ENCODE assay signal across 31 mouse cellular contexts in genomic region chr1:121335789-121336188, GRCm38 (mm10).
"Had no signal": no experiment of that assay in that cellular context is flagged by ENCODE, and none has a peak within 500 bp of the region (broad histone marks: within the 10 kb centered on the region; RNA-seq: fewer than 3 reads in every experiment).

No protein-coding gene starts in this region.

- H3K4me2 ChIP-seq: limb, embryonic 12.5 days; limb, embryonic 13.5 days; limb, embryonic 15.5 days; liver, embryonic 12.5 days; liver, embryonic 13.5 days; liver, embryonic 15.5 days; lung, embryonic 14.5 days; lung, embryonic 15.5 days; midbrain, embryonic 11.5 days; midbrain, embryonic 12.5 days; midbrain, embryonic 13.5 days; midbrain, embryonic 15.5 days; neural tube, embryonic 12.5 days; neural tube, embryonic 13.5 days had no signal

- H3K4me1 ChIP-seq: limb, embryonic 10.5 days; limb, embryonic 12.5 days; limb, embryonic 13.5 days; limb, embryonic 15.5 days; liver, embryonic 12.5 days; liver, embryonic 13.5 days; liver, embryonic 15.5 days; lung, embryonic 15.5 days; megakaryocyte, embryonic 14.5 days; midbrain, embryonic 10.5 days; midbrain, embryonic 12.5 days; midbrain, embryonic 13.5 days; midbrain, embryonic 15.5 days; neural tube, embryonic 12.5 days; neural tube, embryonic 13.5 days had no signal

- H3K36me3 ChIP-seq: limb, embryonic 10.5 days; limb, embryonic 12.5 days; limb, embryonic 15.5 days; liver, embryonic 12.5 days; liver, embryonic 13.5 days; liver, embryonic 15.5 days; lung, embryonic 15.5 days; midbrain, embryonic 10.5 days; midbrain, embryonic 15.5 days; neural tube, embryonic 12.5 days had no signal

- H3K4me3 ChIP-seq: left cerebral cortex, adult 2 months; limb, embryonic 10.5 days; limb, embryonic 12.5 days; limb, embryonic 13.5 days; limb, embryonic 15.5 days; liver, embryonic 12.5 days; liver, embryonic 13.5 days; liver, embryonic 15.5 days; lung, embryonic 15.5 days; megakaryocyte, embryonic 14.5 days; midbrain, embryonic 10.5 days; midbrain, embryonic 12.5 days; midbrain, embryonic 13.5 days; midbrain, embryonic 15.5 days; myocyte; neural tube, embryonic 12.5 days; neural tube, embryonic 13.5 days had no signal

- DNase-seq: left cerebral cortex, postnatal 4 days; liver, embryonic 13.5 days; lung, adult 18-20 months; lung, adult 2 months; lung, embryonic 14.5 days; lung, postnatal 10 days; lung, postnatal 14 days; lung, postnatal 36 days; lung, postnatal 4 days; midbrain, embryonic 14.5 days had no signal

- H3K27me3 ChIP-seq: limb, embryonic 12.5 days; limb, embryonic 13.5 days; limb, embryonic 15.5 days; liver, embryonic 12.5 days; liver, embryonic 13.5 days; liver, embryonic 15.5 days; lung, embryonic 15.5 days; megakaryocyte, embryonic 14.5 days; midbrain, embryonic 12.5 days; midbrain, embryonic 13.5 days; midbrain, embryonic 15.5 days; neural tube, embryonic 12.5 days; neural tube, embryonic 13.5 days had no signal

- ATAC-seq: liver, embryonic 12.5 days; lung, postnatal 0 days; midbrain, embryonic 13.5 days; midbrain, embryonic 15.5 days; midbrain, embryonic 16.5 days had no signal

- H3K9ac ChIP-seq: limb, embryonic 12.5 days; limb, embryonic 13.5 days; limb, embryonic 15.5 days; liver, embryonic 12.5 days; liver, embryonic 13.5 days; liver, embryonic 14.5 days; liver, embryonic 15.5 days; lung, embryonic 14.5 days; lung, embryonic 15.5 days; midbrain, embryonic 12.5 days; midbrain, embryonic 13.5 days; midbrain, embryonic 15.5 days; neural tube, embryonic 12.5 days; neural tube, embryonic 13.5 days had no signal

- H3K9me3 ChIP-seq: limb, embryonic 10.5 days; limb, embryonic 12.5 days; limb, embryonic 13.5 days; limb, embryonic 15.5 days; liver, embryonic 12.5 days; liver, embryonic 13.5 days; liver, embryonic 15.5 days; lung, embryonic 15.5 days; midbrain, embryonic 10.5 days; midbrain, embryonic 12.5 days; midbrain, embryonic 13.5 days; midbrain, embryonic 15.5 days; neural tube, embryonic 12.5 days; neural tube, embryonic 13.5 days had no signal

- H3K27ac ChIP-seq: left cerebral cortex, adult 2 months; limb, embryonic 10.5 days; limb, embryonic 12.5 days; limb, embryonic 13.5 days; limb, embryonic 15.5 days; liver, embryonic 12.5 days; liver, embryonic 13.5 days; liver, embryonic 14.5 days; liver, embryonic 15.5 days; lung, embryonic 15.5 days; macrophage; midbrain, embryonic 10.5 days; midbrain, embryonic 12.5 days; midbrain, embryonic 13.5 days; midbrain, embryonic 15.5 days; neural tube, embryonic 12.5 days; neural tube, embryonic 13.5 days had no signal
